Mouse (Mus musculus): ENCODE data around the gene Ahr. TPM values are rescaled to one million over a fixed set of nuclear protein-coding genes. Genes with fewer than 3 reads are reported as not detected.

The Ahr gene
- 1 to 10 TPM; 4.5 to 6.4 TPM for total RNA-seq (2023)

GRCm38 (mm10) chr12:35534754-35535236, at the start of gene Ahr:
Gene Ahr, minus strand, starts transcription at chr12:35535038.

All from neutrophil, adult 59 days (primary cell).